Mouse (Mus musculus) brain, embryonic 14.5 days (tissue): ENCODE data around the gene Lgi4.

Experiments
- CTCF ChIP-seq: fragments of 200-500 bp; IDR thresholded peaks from 2 replicates; pipeline ENCODE4 v1.5.1; 2012; ENCODE audit warnings: inconsistent platforms, mild to moderate bottlenecking, moderate library complexity, borderline replicate concordance; ENCODE audit not compliant: insufficient read depth, insufficient read length; ENCODE audit errors: extremely low read depth
- POLR2A ChIP-seq: fragments of 200-500 bp; IDR thresholded peaks from 2 replicates; pipeline ENCODE4 v1.6.1; 2012; ENCODE audit warnings: mild to moderate bottlenecking, inconsistent platforms, borderline replicate concordance; ENCODE audit not compliant: poor library complexity, insufficient read depth, insufficient read length, severe bottlenecking; ENCODE audit errors: extremely low read depth

- no peak for TF ChIP-seq CTCF
- TF ChIP-seq POLR2A, result no peak
Measured at GRCm38 (mm10) chr7:31100786-31101185, 41.6 kb downstream of the Lgi4 start.
